Mouse (Mus musculus) C2C12 (cell line): ENCODE measurements around the gene Vps25. TPM values are rescaled to one million over a fixed set of nuclear protein-coding genes. Genes with fewer than 3 reads are reported as not detected.

Experiments used
- H3K27me3 ChIP-seq: one replicate; pipeline ENCODE4 v1.6.1; 2011; ENCODE audit not compliant: control insufficient read depth, insufficient read depth, insufficient read length
- H3K36me3 ChIP-seq: one replicate; pipeline ENCODE4 v1.6.1; 2011; ENCODE audit not compliant: control insufficient read depth, insufficient read depth
- H3K4me3 ChIP-seq: one replicate; pipeline ENCODE4 v1.5.1; 2011; ENCODE audit warnings: mild to moderate bottlenecking, control low read depth; ENCODE audit not compliant: poor library complexity, insufficient read depth, severe bottlenecking
- H3K79me2 ChIP-seq: one replicate; pipeline ENCODE4 v1.6.1; 2011; ENCODE audit not compliant: control insufficient read depth, insufficient read depth
- H3K79me3 ChIP-seq: one replicate; pipeline ENCODE4 v1.6.1; 2011; ENCODE audit warnings: low read depth, control low read depth
- H3ac ChIP-seq: one replicate; pipeline ENCODE3; 2011; ENCODE audit warnings: low read depth; ENCODE audit not compliant: control insufficient read depth, insufficient read length
- CEBPB ChIP-seq: IDR thresholded peaks from one replicate; pipeline ENCODE4 v1.6.1; 2011; ENCODE audit warnings: low read depth, mild to moderate bottlenecking, control low read depth, moderate library complexity
- CTCF ChIP-seq: IDR thresholded peaks from one replicate; pipeline ENCODE4 v1.5.1; 2011; ENCODE audit not compliant: control insufficient read depth, insufficient read depth, insufficient read length
- FOSL1 ChIP-seq: IDR thresholded peaks from one replicate; pipeline ENCODE4 v1.8.0; 2011; ENCODE audit warnings: mild to moderate bottlenecking, low read length; ENCODE audit not compliant: poor library complexity, insufficient read depth, severe bottlenecking
- MAX ChIP-seq: IDR thresholded peaks from one replicate; pipeline ENCODE4 v1.6.1; 2011; ENCODE audit warnings: mild to moderate bottlenecking, control low read depth
- MYOD1 ChIP-seq: IDR thresholded peaks from one replicate; pipeline ENCODE4 v1.6.1; 2011; ENCODE audit warnings: low read depth; ENCODE audit not compliant: control insufficient read depth, insufficient read length
- MYOG ChIP-seq: IDR thresholded peaks from one replicate; pipeline ENCODE4 v1.6.1; 2011; ENCODE audit not compliant: control insufficient read depth, insufficient read length; ENCODE audit errors: extremely low read depth
- USF1 ChIP-seq: IDR thresholded peaks from one replicate; pipeline ENCODE4 v1.6.1; 2011; ENCODE audit warnings: low read depth, mild to moderate bottlenecking, control low read depth, moderate library complexity
- polyA plus RNA-seq: library from polyadenylated mRNA; unstranded; fragments of >200 nt; fragmentation: generic; extraction: Trizol; gene quantifications from one replicate; pipeline ENCODE4 v1.2.1, GENCODE M21; 2012; ENCODE audit warnings: missing spikeins

Gene Vps25
- polyA plus RNA-seq, 1 experiment: 116 TPM

- Histone ChIP-seq H3K79me3 (no peaks in the 10 kb centered on the region), H3K79me2 (peaks cover 10% of the 10 kb centered on the region), H3K27me3 (peaks cover 3% of the 10 kb centered on the region), H3ac (peak within 1 kb of the TSS; percentile 96), H3K4me3 (peak within 1 kb of the TSS; percentile 56), H3K36me3 (no peaks in the 10 kb centered on the region)
- TF ChIP-seq CTCF (no peak), CEBPB (no peak), MAX (peak; percentile 63), USF1 (peak; percentile 25)
These were observed 25.0 kb downstream of the Vps25 start, which contains the start of the genes Cntd1 and Coa3 for GRCm38 (mm10) chr11:101278223-101279192. Gene Cntd1, plus strand, starts transcription at chr11:101279012. Gene Coa3, minus strand, starts transcription at chr11:101279114.

- H3K79me2 ChIP-seq: peaks cover 10% of the 10 kb centered on the region
- no peak overlapping the region for H3ac ChIP-seq
- H3K4me3 ChIP-seq: no peak overlapping the region
- H3K27me3 ChIP-seq: no peaks in the 10 kb centered on the region
- no peak for TF ChIP-seq FOSL1
- no peak for TF ChIP-seq USF1
- no peak for TF ChIP-seq MYOG
- TF ChIP-seq CTCF: no peak
- TF ChIP-seq CEBPB: no peak
- TF ChIP-seq MAX: no peak
- TF ChIP-seq MYOD1: no peak
- H3K36me3 ChIP-seq: no peaks in the 10 kb centered on the region
- H3K79me3 ChIP-seq: no peaks in the 10 kb centered on the region
These were observed 25.7 kb downstream of the Vps25 start for GRCm38 (mm10) chr11:101279193-101279569.

- H3K36me3 ChIP-seq: peaks cover under 1% of the 10 kb centered on the region
- no peak overlapping the region for H3K4me3 ChIP-seq
- no peaks in the 10 kb centered on the region for H3K79me3 ChIP-seq
- TF ChIP-seq USF1: no peak
- no peak for TF ChIP-seq MYOD1
- no peak for TF ChIP-seq MAX
- no peak for TF ChIP-seq CEBPB
- TF ChIP-seq MYOG: no peak
- TF ChIP-seq CTCF: no peak
- TF ChIP-seq FOSL1: no peak
- H3K27me3 ChIP-seq: no peaks in the 10 kb centered on the region
- peaks cover 10% of the 10 kb centered on the region for H3K79me2 ChIP-seq
- H3ac ChIP-seq: no peak overlapping the region
These were observed 27.3 kb downstream of the Vps25 start for GRCm38 (mm10) chr11:101280837-101281236.

- Histone ChIP-seq H3ac (no peak overlapping the region), H3K4me3 (no peak overlapping the region), H3K27me3 (no peaks in the 10 kb centered on the region), H3K79me3 (no peaks in the 10 kb centered on the region), H3K36me3 (peaks cover 15% of the 10 kb centered on the region), H3K79me2 (no peaks in the 10 kb centered on the region)
- TF ChIP-seq MYOD1: no peak
- TF ChIP-seq CTCF: no peak
- no peak for TF ChIP-seq MYOG
- TF ChIP-seq MAX: no peak
- no peak for TF ChIP-seq USF1
- no peak for TF ChIP-seq FOSL1
- no peak for TF ChIP-seq CEBPB
These were observed 29.4 kb downstream of the Vps25 start for GRCm38 (mm10) chr11:101282896-101283295.

GRCm38 (mm10) chr11:101283805-101284204, 30.3 kb downstream of the Vps25 start:
- Histone ChIP-seq H3ac (no peak overlapping the region), H3K4me3 (no peak overlapping the region), H3K79me3 (no peaks in the 10 kb centered on the region), H3K36me3 (peaks cover 24% of the 10 kb centered on the region), H3K79me2 (no peaks in the 10 kb centered on the region), H3K27me3 (no peaks in the 10 kb centered on the region)
- no peak for TF ChIP-seq CTCF
- no peak for TF ChIP-seq MYOD1
- no peak for TF ChIP-seq MAX
- TF ChIP-seq MYOG: no peak
- TF ChIP-seq USF1: no peak
- no peak for TF ChIP-seq FOSL1
- TF ChIP-seq CEBPB: no peak
